Mouse (Mus musculus): ENCODE results near the gene Ptbp1.
"Not testable (repeated sequence)": the region's sequence is repeated elsewhere in the genome, so short reads cannot be mapped to it uniquely, and the experiment has no call there.

The Ptbp1 gene

DNA sequence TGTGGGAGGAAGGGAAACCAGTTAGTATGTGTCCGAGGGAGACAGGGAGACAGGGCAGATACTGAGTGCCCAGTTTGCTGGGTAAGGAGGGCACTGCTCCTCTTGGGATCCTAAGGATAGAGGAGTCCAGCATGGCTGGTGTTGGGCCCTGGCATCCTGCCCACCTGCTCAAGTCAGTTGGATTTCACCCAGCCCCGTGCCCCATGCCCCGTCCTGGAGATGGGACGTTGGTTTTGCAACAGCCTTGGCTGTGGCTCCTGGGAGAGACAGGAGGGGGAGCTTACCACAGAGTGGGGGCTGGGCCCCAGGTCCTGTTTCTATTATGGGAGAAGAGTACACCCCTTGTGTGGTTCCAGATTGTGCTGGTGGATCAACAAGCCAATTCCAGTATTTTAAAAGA lies 30.2 kb downstream of the Ptbp1 start:
- no peak for DNase-seq (ENCODE audit: low read depth)

DNA sequence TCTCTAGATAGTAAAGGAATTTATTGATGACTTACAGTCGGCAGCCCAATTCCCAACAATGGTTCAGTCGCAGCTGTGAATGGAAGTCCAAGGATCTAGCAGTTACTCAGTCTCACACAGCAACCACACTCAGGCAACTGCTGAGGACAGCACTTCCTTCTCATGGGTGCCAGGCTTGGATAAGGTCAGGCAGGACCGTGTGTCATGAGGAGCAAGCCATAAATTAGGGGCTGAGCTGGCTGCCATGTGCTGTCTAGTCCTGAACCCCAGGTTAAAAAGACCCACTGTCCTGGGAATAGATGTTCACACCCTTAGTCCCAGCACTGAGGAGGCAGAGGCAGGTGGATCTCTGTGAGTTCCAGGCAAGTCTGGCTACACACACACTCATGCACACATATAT lies 30.7 kb downstream of the Ptbp1 start:
- DNase-seq (ENCODE audit: low read depth): not testable (repeated sequence)

DNA sequence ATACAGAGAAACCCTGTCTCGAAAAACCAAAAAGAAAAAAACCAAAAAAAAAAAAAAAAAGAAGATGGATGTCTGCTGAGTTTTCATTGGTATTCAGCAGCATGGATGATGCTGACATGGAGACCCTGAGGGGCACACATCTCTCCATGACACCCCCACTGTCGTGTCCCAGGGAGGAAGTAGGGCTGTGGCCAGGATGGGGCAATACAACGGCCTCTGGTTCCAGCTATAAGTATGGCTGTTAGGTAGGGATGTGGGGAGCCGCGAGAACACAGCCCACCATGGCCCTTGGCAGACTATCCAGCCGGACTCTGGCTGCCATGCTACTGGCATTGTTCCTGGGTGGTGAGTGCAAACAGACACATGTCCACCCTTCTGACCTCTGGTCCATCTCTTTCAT lies 31.8 kb downstream of the Ptbp1 start, which contains the start of gene Elane:
Gene Elane (plus strand): TSS at position 194 of the 400 bp plus-strand sequence.
- no peak for DNase-seq (ENCODE audit: low read depth)

DNA sequence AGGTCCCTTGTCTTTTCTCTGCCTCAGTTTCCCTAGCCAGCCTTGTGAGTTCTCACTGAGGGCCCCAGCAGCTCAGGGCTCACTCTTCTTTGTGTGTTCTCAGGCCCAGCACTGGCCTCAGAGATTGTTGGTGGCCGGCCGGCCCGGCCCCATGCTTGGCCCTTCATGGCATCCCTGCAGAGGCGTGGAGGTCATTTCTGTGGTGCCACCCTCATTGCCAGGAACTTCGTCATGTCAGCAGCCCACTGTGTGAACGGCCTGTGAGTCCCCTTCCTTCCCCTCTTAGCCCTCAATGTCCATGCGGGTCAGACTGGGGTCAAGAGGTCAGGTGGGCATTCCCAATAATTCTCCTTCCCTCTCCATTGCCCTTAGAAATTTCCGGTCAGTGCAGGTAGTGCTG lies 32.4 kb downstream of the Ptbp1 start:
- no peak for DNase-seq (ENCODE audit: low read depth)

DNA sequence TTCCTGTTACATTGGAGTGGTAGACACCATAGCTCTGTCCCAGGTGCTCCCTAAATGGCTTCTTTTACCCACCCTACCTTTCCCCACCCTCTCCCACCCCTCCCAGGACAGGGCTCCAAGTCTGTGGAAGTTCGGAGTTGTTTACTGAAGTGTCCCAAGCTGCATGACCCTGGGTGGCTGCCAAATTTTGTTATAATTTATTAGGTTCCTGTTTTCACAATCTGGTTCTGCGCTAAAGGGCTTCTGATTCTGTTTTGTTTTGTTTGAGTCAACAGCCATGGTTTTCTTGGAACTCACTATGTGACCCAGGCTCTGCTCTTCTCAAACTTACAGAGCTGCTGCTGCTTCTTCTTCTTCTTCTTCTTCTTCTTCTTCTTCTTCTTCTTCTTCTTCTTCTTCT lies 35.2 kb downstream of the Ptbp1 start:
- DNase-seq (ENCODE audit: low read depth): no peak

DNA sequence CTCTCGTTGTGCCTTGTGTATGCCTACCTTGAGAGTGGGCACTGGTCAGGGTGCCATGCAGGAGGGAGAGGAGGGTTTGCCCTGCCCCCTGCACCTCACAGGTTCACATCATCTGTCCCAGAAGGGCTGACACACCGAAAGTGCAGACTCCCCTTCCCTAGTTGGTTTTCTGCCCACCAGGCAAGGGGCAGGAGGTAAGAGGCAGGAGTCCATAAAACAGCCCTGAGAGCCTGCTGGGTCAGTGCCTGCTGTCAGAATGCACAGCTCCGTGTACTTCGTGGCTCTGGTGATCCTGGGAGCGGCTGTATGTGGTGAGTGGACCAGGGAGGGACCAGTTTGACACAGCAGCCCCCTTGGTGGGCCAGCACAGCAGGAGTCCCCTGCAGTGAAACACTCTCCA lies 36.4 kb downstream of the Ptbp1 start, which contains the start of gene Cfd:
Gene Cfd (plus strand): TSS at position 184 of the 400 bp plus-strand sequence.
- no peak for DNase-seq (ENCODE audit: low read depth)

DNA sequence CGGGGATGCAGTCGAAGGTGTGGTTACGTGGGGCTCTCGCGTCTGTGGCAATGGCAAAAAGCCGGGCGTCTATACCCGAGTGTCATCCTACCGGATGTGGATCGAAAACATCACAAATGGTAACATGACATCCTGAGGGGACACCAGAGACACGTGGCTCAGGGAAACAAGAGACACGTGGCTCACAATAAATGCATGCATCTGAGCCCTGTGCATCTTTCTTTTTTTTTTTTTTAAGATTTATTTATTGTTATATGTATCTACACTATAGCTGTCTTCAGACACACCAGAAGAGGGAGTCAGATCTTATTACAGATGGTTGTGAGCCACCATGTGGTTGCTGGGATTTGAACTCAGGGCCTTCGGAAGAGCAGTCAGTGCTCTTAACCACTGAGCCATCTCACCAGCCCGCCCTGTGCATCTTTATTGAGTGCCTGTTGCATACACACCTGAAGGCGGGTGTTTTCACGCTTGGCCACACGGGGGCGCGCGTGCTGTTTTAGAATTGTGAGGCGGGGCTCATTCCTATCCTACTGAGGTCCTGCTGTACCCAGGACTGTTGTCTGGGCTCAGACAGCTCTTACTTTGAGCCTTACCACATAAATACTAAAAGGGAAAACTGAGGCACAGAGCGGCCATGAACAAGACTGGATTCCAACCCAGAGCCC lies 38.4 kb downstream of the Ptbp1 start:
- peak; percentile 62 for DNase-seq (ENCODE audit: low read depth)

DNA sequence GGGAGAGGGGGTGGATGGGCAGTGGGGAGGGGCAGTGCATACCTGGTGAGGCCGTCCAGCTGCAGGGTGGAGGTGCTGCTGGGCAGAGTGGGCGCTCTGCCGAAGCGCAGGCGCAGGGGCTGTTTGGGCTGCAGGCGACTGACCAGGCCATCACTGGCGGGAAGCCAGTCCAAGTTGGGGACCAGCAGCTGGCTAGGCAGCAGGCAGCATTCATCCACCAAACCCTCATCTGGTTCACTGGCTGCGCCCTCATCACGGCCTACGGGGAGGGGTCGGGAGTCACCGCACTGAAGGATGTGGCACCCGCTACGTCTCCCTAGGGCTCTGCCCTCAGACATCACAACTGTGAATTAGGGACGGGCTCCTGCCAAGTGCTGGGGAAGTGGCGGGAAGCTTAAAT lies 42.1 kb downstream of the Ptbp1 start:
- DNase-seq (ENCODE audit: low read depth): no peak

DNA sequence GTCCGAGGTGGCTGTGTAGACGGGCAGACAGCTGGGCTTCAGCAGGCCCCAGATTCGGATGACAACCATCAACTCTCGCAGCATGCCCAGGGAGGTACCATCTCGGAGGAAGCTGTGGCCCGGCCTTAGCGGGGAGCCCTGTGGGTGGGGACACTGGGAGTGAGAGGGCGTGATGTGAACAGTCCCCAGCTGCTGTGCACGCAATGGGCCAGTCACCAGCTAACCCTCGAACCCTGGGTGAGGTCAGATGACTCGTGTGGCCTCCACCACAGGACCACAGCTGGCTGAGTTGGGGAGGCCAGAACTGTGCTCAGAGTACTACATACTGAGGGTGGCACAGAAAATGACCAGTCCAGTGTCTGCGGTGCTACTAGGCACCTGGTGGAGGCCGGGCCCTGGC lies 42.6 kb downstream of the Ptbp1 start:
- no peak for DNase-seq (ENCODE audit: low read depth)

DNA sequence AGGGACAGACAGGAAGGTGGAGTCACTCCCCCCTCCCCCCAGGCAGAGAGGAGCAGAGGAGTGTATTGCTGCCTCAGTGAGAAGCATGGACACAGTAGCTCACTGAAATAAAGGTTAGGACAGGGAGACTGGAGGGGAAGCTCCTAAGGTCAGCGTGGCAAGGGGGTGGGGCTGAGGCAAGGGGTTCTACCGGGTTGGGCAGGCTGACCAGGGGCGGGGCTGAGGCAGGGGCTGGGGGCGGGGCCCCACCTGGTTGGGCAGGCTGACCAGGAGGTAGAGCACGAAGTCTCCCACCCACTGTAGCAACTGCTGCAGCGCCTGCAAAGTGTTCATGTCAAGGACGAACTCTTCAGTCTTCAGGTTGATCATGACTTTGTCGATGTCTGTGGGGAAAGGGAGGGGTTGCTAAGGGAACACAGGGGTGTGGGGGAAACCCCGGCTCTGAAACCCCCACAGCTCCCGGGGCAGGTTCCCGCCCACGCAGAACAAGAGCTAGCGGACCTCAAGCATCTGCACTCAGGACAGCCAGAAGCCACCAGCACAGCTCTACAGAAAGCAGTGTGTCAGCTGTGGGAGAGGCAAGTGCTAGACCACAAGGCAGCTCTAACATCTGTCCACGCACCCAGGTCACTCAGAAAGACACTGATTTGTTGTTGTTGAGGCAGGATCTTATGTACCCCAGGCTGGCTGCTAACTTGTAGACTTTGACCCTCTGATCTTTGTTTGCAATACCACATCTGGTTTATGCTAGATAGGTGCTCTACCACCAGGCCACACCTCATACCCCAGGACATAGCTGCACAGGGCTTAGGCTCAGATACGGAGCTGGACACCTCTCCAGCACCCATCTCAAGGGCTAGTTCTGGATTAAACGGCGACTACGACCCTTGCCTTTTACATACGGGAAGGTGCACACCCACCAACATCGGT lies 43.4 kb downstream of the Ptbp1 start:
- DNase-seq (ENCODE audit: low read depth): no peak

DNA sequence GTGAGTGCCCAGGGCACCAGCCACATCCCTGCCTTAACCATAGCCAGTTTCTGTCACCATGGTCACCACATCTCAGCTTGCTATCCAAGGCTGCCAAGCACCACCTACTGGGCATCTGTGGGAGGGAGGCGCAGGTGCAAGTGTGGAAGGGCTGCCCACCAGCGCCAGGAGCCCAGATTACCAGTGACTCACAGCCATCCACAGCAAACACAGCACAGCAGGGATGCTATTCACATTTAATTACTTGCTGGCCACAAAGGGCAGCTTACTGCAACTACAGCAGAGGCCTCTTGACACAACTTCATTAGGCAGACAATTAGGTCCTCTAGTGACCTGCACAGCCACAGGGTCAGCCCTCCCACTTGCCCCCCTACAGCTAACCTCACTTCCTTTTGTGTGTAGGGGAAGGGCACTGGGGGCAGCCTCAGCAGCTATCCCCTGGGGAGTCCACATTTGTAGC lies 46.8 kb downstream of the Ptbp1 start:
- no peak for DNase-seq (ENCODE audit: low read depth)

DNA sequence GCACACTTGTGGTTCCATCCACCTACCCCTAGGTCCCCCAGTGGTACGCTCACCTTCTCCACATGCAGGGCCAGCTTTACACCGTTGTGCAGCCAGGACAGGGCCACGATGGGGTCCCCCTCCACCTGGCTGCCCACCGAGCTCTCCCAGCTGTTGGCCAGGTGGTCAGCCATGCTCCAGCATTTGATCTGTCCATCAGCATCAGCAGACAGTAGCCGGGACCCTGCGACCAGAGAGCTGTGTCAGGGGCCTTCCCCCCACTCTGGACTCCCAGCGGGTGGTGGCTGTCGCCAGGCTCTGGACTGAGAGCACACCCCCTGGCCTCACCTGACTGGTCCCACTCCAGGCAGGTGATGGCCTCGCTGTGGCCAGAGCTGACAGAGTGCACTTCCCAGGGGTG lies 52.5 kb downstream of the Ptbp1 start:
- no peak for DNase-seq (ENCODE audit: low read depth)

DNA sequence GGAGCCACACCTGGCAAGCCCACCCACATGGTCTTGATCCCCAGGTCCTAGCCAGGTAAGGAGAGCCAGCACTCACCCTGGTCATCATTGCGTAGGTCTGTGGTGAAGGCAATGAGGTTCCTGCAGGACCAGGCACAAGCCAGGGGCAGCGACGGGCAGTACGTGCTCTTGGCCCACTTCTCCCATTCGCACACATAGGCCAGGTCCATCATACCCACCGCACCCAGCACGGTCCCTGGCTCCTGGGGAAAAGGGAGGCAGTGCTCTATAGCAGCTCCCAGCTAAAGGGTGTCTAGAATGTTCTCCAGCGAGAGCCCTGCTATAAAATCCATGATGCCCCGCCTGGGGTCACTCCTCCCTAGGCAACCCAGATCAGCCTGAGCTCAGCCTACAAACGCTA lies 53.2 kb downstream of the Ptbp1 start:
- no peak for DNase-seq (ENCODE audit: low read depth)

DNA sequence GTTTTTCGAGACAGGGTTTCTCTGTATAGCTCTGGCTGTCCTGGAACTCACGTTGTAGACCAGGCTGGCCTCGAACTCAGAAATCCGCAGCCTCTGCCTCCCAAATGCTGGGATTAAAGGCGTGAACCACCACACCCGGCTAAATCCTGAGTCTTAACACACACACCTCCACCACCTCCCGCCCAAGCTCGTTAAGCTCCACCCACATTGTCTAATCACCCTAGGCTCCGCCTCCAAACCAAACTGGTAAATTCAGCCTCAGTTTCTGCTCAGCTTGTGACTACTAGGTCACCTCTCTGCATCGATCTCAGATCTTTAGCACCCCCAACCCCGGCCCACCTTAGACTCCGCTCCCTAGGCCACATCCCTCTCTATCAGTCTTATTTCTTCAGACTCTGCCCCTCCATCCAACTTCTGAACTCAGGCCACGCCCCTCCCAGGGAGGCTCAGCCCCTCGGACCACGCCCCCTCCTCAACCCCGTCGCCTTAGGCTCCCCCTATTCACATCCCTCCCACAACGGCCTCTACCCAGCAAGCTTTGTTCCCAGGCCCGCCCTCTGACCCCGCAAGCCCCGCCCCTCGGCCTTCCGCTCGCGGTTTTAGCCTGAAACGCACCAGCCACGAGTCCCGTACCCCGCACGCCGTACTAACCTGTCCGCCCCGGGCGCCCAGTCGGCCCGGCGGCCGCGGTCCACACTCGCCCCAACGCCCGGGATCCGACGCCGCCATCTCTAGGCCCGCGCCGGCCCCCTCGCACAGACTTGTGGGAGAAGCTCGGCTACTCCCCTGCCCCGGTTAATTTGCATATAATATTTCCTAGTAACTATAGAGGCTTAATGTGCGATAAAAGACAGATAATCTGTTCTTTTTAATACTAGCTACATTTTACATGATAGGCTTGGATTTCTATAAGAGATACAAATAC lies 54.2 kb downstream of the Ptbp1 start, which contains the start of gene Med16:
Gene Med16 (minus strand): TSS at position 757 of the 925 bp plus-strand sequence.
- peak; percentile 89 for DNase-seq (ENCODE audit: low read depth)

DNA sequence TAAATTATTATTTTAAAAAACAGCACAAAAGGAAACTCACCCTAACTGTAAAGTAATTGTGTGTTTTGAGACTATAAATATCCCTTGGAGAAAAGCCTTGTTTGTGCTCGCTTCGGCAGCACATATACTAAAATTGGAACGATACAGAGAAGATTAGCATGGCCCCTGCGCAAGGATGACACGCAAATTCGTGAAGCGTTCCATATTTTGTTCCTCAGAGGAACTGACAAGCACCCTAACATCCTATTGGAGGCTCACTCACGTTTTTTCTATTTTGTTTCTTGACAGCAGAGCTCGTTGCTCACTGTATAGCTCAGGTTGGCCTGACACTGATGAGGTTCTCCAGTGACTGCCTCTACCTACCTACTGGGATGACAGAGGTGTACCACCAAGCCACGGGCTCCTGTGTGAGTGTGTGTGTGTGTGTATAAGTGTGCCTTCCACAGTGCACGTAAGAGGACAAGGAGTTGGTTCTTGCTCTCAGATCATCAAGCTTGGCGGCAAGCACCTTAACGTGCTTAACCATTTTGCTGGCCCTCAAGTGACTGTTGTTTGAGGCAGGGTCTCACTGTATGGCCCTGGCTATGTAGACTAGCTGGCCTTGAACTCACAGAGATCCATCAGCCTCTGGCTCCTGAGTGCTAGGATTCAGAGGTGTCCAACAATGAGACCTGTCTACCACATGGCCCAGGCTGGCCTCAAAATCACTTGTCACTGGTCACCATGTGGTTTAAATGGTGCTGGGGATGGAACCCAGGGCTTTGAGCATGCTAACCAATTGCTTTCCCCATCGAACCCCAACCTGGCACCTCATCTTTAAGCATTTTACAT lies 55.1 kb downstream of the Ptbp1 start:
- DNase-seq (ENCODE audit: low read depth): no peak

DNA sequence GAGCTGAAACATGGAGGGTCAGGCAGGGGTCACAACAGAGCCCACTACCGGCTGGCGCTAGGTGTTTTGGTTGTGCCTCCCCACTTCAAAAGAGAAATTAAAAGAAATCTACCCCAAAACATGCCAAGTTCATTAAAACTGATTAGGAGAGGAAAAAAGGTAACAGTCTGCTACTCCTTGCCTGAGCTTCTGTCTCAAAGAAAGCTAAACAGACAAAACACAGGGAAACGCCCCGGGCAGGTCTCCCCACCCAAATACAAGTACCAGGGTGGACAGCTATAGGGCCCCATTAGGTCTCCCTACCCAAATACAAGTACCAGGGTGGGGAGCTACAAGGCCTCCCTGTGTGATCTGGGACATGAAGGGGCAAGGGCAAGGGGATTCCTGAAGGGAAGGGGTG lies 56.3 kb downstream of the Ptbp1 start, which contains the start of gene Gm26602:
Gene Gm26602 (plus strand): TSS at position 301 of the 400 bp plus-strand sequence.
- no peak for DNase-seq (ENCODE audit: low read depth)

DNA sequence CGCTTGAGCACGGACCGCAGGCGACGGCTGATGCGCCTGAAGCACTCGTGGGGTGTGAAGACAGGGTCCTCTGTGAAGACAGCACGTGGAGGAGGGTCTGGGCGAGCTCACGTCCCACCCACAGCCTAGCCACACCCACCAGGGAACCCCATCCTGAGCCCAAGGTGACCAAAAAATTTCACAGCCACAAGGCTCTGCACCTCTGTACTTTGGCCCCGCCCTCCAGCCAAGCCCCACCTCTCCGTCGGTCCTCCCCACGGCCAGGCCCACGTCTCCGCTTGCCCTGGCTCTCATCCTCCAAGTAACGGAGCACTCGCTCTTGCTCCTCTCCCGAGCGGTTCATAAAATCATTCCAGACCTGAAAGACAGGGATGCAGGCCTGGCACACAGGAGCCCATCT lies 58.2 kb downstream of the Ptbp1 start:
- no peak for DNase-seq (ENCODE audit: low read depth)

Measured in c-Kit-positive CD71-positive TER-119-negative erythroid progenitor cells, embryonic 14.5 days (primary cell).